In genomic region chr11:51617693-51618092, GRCm38 (mm10) we compare ENCODE assay signal across 1 mouse cellular context.
TF ChIP-seq lines count a peak whose summit lies in the region.

No protein-coding gene starts in this region.

TF ChIP-seq in CH12.LX, 34 proteins besides CTCF, POLR2A, EP300 and RAD21:
- TF ChIP-seq MXI1 (IDR thresholded peaks at IDR 0.05; ENCODE audit: low read depth, low read length), result peak; percentile 53; the same call in 1 of the 2 replicates
- 0 out of 2 replicates have a peak, but pooled peaks have one; percentile 51 for TF ChIP-seq MAZ (IDR thresholded peaks at IDR 0.05; ENCODE audit: low read depth, low read length)
- TF ChIP-seq POLR2AphosphoS2 (IDR thresholded peaks at IDR 0.05; ENCODE audit: low read depth, low read length), result no peak
- no peak; the same call in 1 of the 2 replicates for TF ChIP-seq CHD1 (IDR thresholded peaks at IDR 0.05; ENCODE audit: low read depth, low read length)
- peak; percentile 97 for TF ChIP-seq ZC3H11A (IDR thresholded peaks at IDR 0.05; ENCODE audit: low read depth, low read length)
- TF ChIP-seq NELFE (IDR thresholded peaks at IDR 0.05; ENCODE audit: low read depth, low read length), result peak; percentile 53; the same call in 1 of the 2 replicates
- no peak for TF ChIP-seq TBP (conservative IDR thresholded peaks at IDR 0.05; ENCODE audit: low read depth, low read length)
- TF ChIP-seq CHD2 (IDR thresholded peaks at IDR 0.05; ENCODE audit: low read length), result 0 out of 2 replicates have a peak, but pooled peaks have one; percentile 29
- TF ChIP-seq ZNF384 (IDR thresholded peaks at IDR 0.05; ENCODE audit: low read depth, low read length), result 0 out of 2 replicates have a peak, but pooled peaks have one; percentile 17
- TF ChIP-seq UBTF (IDR thresholded peaks at IDR 0.05; ENCODE audit: low read depth, low read length), result no peak
- TF ChIP-seq ELF1 (IDR thresholded peaks at IDR 0.05; ENCODE audit: low read depth, low read length), result peak; percentile 21; the same call in 1 of the 2 replicates
- peak; percentile 76 for TF ChIP-seq SIN3A (IDR thresholded peaks at IDR 0.05; ENCODE audit: low read length)
- TF ChIP-seq MYC (IDR thresholded peaks at IDR 0.05; ENCODE audit: low read depth, low read length), result peak; percentile 68; the same call in 1 of the 2 replicates
- TF ChIP-seq HCFC1 (IDR thresholded peaks at IDR 0.05; ENCODE audit: low read depth, low read length), result peak; percentile 34; the same call in 1 of the 2 replicates
- no peak for TF ChIP-seq USF2 (conservative IDR thresholded peaks at IDR 0.05; ENCODE audit: low read depth, low read length)
- TF ChIP-seq SMC3 (IDR thresholded peaks at IDR 0.05; ENCODE audit: low read depth, low read length), result peak; percentile 99
- TF ChIP-seq IRF4 (IDR thresholded peaks at IDR 0.05; ENCODE audit: low read depth, low read length), result peak; percentile 55
- TF ChIP-seq JUN (IDR thresholded peaks at IDR 0.05; ENCODE audit: insufficient read depth, low read depth, low read length), result 0 out of 2 replicates have a peak, but pooled peaks have one; percentile 5
- TF ChIP-seq ZKSCAN1 (IDR thresholded peaks at IDR 0.05; ENCODE audit: borderline replicate concordance, low read depth, low read length), result no peak
